19 mouse cellular contexts compared by ENCODE assay signal in genomic region chr12:86791987-86792386, GRCm38 (mm10). TPM values are rescaled to one million over a fixed set of nuclear protein-coding genes. Genes with fewer than 3 reads are reported as not detected.
DNase-seq lines count a peak whose midpoint lies in the region; TF ChIP-seq lines count a peak whose summit lies in the region.
"Had no signal": no experiment of that assay in that cellular context is flagged by ENCODE, and none has a peak within 500 bp of the region (broad histone marks: within the 10 kb centered on the region; RNA-seq: fewer than 3 reads in every experiment).

No protein-coding gene starts in this region.

- H3K4me3 ChIP-seq in gastrocnemius, adult 2 months, result no peak overlapping the region
- H3K4me3 ChIP-seq: embryonic facial prominence, embryonic 10.5 days; embryonic facial prominence, embryonic 12.5 days; forebrain, embryonic 13.5 days; forebrain, embryonic 15.5 days had no signal

- peak overlapping the region; percentile 38; the same call in 1 of the 2 replicates for H3K27ac ChIP-seq in gastrocnemius, adult 2 months
- H3K27ac ChIP-seq: embryonic facial prominence, embryonic 10.5 days; embryonic facial prominence, embryonic 12.5 days; forebrain, embryonic 13.5 days; forebrain, embryonic 15.5 days had no signal

- intact Hi-C loops in gastrocnemius, adult 2 months (cut with DNase I), result no loop called here

- no peak for DNase-seq in gastrocnemius, adult 2 months
- DNase-seq in gastrocnemius, postnatal 4 days (ENCODE audit: low spot score in 2 of 2), result no peak
- DNase-seq in R1 (ENCODE audit: low read depth, low spot score) (peak; percentile 70), ZHBTc4 (ENCODE audit: low read depth, low spot score) (peak; percentile 62)
- DNase-seq in adrenal gland, adult 18-20 months (ENCODE audit: low spot score in 2 of 2), result no peak
- DNase-seq: adrenal gland, adult 8-10 months; adrenal gland, postnatal 14 days; adrenal gland, postnatal 36 days; cerebellum, adult 11-12 months; cerebellum, adult 2 months; cerebellum, postnatal 10 days; cerebellum, postnatal 25 days; forebrain, postnatal 0 days had no signal

- no peak for TF ChIP-seq CTCF in gastrocnemius, adult 2 months (IDR thresholded peaks at IDR 0.05)

RNA-seq across cellular contexts. Expression of gene Lrrc74a, which starts 57.8 kb away (rescaled TPM):
- not detected for total RNA-seq in gastrocnemius, adult 2 months (2021)
- not detected for total RNA-seq in gastrocnemius, postnatal 4 days (2021)
- total RNA-seq in adrenal gland, adult 18-20 months (2021), result not detected
- total RNA-seq: adrenal gland, adult 8-10 months; adrenal gland, postnatal 14 days; adrenal gland, postnatal 36 days; ES-E14; forebrain, postnatal 0 days; MEL had no signal

Comparison
In these comparisons a context has a peak if more than half of its experiments do, and no peak if none do; other contexts are left out.
1. DNase-seq: peak in R1 (single experiment) and ZHBTc4 (single experiment); none in gastrocnemius, adult 2 months (single experiment), gastrocnemius, postnatal 4 days (0 of 2) and adrenal gland, adult 18-20 months (0 of 2).